Mouse (Mus musculus): Measurements from ENCODE around the gene Lima1.
A peak's percentile ranks its signal among the peaks of the same experiment; 100 is the strongest.
"Not testable (repeated sequence)": the region's sequence is repeated elsewhere in the genome, so short reads cannot be mapped to it uniquely, and the experiment has no call there.

Lima1 gene

DNA sequence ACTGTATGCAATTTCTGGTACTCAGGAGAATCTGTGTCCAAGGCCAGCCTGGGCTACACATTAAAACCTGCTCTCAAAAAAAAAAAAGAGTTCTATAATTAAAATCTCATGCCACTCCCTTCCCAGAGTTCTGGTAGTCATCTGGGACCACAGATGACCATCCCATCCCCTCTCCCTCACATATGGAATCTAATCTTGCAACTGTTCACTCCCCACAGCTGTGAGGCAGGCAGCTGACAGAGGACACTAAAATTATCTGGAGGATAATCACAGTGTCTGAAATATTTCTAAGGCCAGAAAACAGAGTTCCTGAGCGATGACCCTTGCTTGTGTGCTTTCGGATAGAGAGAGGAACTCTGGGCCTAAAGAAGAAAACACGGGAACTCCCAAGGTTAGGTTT lies 40.6 kb downstream of the Lima1 start:
- no peak for DNase-seq

DNA sequence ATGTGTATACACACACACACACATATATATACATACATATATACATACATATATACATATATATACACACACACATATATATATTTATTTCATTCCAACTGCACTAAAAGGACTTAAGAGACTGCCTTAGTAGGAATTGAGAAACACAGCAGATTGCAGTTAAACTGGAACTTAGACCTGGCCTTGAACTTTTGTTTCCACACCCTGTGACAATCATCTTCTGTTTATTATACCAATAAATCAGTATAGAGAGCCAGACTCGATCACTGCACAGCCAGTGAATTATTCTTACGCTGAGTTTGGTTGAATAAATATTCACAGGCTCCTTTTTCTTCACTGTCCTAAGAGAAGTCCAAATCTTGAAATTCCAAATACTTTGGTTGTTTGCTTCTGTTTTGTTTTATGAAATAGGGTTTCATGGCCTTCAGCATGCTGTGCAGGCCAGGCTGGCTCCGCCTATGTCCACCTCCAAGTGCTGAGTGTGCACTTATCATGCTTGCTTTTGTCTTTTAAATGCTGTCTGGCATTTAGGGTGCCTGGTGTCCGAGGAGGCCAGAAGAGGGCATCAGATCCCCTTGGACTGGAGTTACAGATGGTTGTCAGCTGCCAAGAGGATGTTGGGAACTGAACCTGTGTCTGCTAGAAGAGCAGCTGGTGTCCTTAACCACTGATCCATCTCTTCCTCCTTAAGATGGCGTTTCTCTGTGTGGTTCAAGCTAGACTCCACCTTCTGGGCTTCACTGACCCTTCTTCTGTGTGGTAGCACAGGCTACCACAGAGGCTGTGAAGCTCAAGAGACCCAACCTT lies 41.4 kb downstream of the Lima1 start:
- no peak for DNase-seq

DNA sequence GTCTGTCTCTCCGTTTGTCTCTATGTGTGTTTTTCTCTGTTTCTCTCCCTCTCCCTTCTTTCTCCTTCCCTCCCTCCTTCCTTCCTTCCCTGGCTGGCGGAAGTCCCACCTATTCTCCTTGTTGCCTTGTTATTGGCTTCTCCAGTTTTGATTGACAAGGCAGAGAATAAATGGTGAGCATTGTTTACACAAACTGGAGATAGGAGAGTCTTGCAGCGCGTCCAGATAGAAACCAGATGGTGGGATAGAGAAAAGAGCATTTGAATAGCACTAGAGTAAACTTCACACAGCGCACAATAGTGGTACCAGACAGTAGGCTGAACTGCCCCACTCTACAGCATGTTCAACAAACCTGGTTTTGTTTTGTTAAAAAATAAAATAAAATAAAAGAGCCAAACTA lies 43.7 kb downstream of the Lima1 start:
- DNase-seq = no peak

DNA sequence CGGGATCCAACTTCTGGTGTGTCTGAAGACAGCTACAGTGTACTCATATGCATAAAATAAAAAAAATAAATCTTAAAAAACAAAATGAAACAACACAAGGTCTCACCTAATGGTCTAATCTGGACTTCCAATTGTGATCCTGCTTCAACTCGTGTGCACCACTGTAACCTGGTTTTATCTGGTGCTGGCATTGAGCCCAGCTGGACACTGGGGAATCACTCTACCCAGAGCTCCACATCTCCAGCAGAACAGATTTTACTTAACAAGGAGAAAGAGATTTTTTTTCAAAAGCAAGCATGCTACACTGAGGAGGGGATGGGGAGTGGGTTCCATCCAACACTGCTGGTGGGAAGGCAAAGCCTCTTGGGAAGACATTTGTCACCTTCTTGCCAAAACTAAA lies 47.2 kb downstream of the Lima1 start:
- no peak for DNase-seq

DNA sequence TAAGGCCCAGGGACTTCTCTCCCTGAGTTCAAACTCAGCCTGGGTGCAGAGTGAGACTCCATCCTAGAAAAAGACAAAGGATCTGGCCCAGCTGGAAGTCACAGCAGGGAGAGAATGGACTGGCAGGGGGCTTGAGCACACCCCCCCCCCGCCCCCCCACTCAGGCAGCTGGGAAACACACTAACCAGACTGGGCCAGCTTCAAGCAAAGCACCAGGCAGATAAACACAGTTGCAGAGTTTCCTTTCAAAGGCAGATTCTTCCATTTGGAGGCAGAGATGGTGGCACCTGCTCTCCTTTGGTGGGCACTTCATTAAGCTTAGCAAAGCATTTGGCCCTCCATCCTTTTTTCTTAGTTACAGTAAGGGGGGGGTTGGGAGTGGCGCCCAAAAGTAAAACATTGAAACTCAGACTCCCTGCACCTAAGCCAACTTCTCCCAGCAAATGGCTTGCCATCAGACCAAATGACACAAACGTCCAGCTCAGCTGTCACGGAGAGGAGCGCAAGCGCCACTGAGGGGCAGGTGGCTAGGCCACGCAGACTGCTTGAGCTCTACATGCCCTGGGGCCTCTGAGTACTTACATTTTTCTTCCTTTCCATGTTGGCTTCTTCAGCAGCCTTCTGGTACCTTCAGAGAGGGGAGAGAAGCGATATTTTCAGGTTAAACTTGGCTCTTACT lies 48.9 kb downstream of the Lima1 start:
- DNase-seq = no peak

DNA sequence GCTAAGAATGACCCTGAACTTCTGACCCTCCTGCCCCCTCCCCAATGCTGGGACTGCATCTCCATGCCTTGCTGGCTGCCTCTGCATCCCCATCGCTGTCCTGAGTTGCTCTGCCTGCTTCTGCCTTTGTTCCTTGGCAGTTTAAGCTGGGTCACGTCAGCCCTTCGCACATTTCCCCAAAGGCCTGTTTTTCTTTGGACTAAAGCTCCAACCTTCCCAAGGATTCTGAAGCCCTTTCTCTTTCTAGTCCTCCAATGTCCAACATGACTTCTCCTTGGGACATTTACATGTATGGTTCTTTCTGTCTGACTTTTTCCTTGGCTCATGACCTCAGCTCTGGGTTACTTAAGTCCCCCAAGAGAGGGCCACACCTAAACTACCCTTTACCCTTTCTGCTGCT lies 50.0 kb downstream of the Lima1 start:
- DNase-seq = no peak

DNA sequence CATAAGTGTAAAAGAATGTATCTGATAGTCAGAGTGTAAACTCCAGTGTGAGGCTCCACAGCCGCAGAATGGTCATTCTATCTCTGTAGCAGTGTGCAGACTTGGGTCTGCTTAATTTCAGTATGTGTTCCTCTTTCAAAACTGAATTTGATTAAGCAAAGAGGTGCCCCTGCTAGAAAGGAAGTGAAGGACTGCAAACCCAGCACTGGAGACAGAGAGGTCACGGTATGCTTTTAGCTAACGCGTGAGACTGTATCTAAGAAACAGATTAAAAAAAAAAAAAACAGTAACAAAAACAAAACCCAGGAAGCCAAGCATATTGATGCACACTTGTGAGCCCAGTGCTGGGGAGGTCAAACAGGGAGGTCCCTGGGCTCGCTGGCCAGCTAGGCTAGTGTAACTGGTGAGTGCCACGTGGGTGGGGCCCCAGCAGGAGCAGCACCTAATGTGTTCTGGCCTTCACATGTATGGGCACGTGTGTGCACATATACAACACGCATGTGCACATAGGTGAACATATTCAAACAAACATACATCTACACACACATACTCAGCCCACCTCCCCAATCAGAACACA lies 51.8 kb downstream of the Lima1 start:
- DNase-seq = no peak

DNA sequence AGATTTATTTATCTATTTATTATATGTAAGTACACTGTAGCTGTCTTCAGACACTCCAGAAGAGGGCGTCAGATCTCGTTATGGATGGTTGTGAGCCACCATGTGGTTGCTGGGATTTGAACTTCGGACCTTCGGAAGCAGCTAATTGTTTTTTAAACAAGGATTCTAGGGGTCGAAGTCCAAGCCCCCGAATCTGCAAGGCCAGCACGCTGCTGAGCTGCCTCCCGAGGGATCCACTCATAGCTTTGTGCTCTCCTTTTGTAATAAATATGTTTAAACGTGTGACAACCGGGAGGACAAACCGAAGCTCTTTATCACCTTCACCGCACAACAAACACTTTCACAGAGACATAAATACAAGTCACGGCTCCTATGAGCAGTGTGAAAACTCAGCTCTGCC lies 52.8 kb downstream of the Lima1 start:
- DNase-seq = not testable (repeated sequence)

DNA sequence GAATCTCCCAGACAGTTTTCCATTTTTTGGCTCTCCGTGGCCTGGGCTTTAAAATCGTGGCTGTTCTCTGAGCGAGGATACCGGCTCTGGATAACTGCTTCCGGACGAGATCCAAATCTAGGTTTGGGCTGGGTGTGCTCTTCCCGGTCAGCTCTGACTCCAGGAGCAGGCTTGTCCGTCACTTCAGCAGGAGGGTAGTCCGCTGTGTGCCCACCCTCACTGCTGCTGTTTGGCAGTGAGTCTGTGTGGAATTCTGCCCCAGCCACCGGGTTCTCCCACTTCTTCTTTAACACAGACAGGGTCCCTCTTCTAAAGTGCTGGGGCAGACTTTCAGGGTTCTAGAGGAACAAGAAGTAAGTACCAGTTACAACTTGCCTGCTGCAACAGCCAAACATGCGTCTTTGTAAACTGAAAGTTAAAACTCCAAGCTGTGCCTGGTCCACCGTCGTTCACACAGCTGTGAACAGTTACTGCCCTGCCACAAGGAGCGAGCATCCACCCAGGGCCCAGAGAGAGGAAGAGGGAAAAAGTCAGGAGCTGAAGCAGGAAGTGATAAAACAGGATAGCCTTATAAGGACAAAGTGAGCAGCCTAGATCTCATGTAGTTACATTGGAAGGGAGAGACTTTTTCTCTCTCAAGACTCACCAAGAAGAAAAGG lies 55.5 kb downstream of the Lima1 start:
- DNase-seq = no peak

DNA sequence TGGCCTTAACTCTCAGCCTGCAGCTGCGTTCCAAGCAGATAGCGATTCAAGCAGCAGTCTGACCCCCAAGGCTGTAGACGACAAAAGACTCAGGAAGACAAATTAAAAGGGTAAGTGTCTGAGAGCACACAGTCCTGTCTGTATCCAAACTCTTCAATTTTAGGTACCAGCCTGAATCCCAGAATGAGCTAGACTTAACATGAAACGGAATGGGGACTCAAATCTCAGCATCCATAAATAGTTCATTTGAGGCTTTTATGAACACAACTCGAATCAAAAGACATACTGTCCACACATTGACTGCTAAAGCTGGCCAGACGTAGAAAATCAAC lies 56.2 kb downstream of the Lima1 start:
- no peak for DNase-seq

DNA sequence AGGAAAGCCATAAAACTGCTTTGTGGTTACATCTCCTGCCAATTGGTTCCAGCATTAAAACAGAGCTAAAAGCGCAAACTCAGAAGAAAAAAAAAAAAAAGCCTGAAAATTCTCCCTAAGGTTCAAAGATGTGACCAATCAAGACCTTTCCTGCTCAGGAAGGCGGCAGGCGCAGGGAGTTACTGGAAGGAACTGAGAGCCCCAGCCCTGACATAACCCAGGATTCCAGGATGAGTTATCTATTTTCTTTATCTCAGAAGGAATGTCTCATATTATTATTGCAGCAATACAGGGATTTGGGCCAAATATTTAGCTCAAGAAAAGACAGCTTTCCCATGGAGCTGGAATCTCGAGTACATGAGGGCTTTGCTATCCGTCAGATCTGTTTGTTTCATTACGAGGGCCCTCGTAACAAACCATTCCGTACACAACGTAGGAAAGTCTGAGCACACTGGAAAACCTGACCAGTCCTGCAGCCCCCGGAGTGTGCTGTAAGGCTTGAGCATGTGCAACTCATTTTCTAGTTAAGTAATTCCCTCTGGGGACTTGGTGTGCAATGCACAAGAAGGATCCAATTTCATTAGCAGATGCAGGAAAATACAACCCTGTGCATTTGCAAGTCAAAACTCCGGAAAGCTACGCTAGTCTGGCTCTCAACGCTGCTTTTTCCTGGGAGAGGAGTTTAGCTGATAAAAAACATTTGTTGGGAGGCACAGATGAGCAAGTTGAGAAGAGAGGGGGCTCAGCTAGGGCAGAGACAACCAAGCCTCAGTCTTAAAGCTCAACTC lies 56.7 kb downstream of the Lima1 start:
- no peak for DNase-seq

DNA sequence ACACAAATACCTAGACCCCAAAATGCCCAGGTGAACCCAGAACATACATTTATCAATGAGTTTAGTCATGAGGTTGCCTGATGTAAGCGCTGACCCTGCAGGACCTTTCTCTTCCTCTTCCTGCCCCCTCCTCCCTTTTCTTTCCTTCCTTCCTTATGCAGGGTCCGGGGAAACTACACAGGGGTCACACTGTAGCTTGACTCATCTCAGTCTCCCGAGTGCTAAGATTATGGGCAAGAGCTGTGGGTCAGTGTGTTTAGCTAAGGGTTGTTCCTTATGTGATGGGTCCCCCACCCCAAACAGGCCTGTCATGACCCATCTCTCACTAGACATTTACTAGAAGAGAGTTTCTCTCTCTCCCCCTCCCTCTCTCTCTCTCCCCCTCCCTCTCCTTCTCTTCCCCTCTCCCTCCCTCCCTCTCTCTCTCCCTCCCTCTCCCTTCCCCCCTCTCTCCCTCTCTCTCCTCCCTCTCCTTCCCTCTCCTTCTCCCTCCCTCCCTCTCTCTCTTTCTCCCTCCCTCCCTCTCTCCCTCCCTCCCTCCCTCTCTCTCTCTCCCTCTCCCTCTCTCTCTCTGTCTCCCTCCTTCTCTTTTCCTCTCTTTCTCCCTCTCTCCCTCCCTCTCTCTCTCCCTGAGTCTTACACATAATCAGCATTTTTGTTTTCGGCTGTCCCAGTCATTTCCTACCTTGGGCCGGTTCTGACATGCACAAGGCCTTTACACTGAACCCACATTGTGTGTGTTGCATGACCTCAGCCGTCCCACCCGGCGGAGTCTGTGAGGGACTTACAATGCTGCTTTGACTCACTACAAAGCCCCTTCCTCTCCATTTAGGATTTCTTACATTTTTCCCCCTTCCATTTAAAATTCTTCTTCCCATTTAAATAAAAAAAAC lies 57.7 kb downstream of the Lima1 start:
- DNase-seq = no peak

DNA sequence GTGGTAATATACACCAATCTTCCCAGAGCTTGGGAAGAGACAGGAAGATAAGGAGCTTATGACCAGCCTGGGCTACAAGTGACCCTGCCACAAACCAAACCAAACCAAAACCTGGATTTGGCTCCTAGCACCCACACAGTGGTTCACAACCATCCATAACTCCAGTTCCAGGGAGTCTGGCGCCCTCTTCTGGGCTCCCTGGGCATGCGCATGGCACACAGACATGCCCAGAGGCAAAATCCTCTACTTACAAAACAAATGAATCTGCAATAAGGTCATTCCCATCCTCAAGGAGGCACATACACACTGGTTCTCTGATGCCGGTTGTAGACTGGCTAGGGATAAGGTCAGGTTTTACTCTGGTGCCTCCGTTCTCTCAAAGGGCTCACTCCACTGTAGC lies 59.3 kb downstream of the Lima1 start:
- peak; percentile 21 for DNase-seq

DNA sequence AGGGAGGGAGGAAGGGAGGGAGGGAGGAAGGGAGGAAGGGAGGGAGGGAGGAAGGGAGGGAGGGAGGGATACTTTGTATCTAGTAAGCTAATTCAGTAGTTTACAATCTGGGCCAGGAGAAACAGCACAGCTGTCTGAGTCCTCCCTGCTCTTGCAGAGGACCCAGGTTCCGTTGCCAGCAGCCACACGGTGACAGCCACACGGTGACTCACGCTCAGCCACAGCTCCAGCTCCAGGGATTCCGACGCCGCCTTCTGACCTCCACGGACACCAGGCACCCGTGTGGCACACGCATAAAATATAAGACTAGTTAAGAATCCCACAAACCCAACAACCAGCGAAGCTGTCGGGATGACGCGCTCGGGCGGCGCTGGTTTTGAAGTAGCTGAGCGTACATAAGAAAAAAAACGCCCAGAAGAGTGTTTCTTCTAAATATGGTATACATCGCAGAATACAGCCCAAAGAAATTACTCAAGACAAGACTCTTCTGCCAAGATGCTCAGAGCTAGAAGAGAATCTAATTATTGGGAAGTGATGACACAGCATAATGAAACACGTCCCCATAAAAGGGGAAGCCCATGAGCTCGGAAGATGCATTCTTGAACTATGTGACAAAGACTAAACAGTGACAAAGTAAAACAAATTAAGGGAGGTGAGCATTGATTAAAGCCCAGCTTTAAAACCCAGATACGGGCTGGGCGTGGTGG lies 60.5 kb downstream of the Lima1 start:
- no peak for DNase-seq

DNA sequence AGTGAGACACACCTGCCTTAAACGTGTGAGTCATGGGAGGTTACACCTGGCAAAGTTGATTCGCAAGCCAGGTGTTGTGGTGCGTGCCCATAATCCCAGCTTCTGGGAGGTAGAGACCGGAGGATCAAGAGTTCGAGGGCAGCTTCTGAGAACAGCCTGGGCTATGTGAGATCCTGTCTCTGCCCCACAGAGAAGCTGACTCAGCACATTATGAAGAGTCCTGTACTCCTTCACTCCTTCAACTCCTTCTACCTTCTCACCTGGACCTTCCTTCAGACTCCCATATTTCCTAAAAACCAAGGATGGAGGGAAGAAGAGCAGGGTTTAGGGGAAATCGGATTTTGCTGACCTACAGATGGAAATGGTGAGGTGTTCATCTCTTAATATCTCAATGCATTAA lies 61.6 kb downstream of the Lima1 start:
- DNase-seq = no peak

DNA sequence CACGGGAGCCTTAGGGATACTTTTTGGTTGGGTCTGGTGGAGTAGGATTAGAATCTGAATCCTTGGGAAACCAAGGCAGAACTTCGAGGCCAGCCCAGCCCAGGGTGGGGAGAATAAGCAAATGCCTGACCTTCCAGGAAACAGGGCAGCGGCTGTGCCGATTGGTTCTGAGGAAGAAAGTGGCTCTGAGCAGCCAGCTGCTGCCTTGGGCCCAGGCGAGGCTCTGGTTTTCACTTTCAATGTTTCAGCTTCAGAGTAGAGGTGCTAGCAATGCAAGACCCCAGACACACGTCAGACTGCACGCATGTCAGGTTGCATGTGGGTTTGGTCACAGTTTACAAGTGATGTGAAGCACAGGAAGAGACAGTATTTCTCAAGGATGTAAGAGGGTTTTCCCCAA lies 63.2 kb downstream of the Lima1 start:
- DNase-seq = no peak

DNA sequence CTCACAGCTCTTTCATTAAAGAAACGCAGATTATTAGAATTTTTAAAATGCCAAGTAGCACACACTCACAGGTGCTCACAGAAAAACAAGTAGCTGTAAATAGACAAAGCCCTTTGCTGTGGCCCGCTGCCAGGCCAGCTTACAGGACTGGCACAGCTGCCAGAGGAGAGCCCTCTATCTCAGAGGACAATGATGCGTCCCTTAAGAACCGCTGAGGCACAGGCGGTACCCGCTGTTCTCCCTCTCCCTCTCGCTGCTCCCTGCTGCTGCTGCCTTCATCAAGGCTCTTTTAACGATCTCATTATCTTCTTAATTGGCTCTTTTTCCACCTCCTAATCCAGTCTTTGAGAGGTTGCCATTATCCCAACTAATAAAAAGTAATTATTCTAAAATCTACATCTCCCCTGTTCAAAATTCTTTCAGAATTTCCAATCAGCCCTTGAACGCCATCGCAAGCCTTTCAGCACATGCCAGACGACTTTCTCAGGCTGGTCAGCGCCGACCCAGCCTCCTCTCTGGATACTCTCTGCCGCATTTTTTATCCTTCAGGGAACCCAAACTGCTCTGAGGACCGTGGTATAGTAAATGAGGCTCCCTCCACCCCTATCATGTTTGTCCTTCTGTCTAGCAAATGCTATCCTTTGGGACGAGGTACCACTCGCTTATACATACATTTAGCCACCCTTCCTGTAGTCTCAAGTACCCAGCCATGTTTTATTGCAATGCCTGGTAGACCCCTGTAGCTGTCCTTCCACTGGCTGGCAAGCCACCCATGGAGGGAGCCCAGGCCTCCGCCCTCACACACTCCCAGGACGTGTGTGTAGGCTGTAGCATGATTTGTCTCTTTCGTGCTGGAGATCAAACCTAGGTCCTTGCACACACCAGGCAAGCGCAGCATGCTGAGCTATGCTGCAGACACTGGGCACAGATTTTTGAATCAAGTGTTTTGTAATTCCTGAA lies 67.2 kb downstream of the Lima1 start:
- no peak for DNase-seq

DNA sequence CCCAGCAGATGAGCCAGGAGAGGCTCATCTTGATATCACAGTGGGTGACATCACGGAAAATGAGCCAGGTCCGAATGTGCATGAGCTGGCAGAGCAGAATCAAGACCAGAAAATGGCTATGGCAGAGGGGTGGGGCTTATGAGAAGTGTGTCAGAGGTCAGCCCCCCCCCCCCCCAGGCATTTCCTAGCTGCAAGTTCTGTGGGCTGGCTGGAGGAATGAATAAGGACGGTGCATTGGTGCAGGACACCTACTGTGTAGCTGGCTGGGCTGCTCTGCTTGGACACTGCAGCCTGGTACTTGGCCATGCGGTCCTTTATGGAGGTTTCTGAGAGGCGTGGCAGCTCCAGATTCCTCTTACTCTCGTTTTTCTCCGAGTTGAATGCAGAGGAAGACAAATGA lies 69.1 kb downstream of the Lima1 start:
- no peak for DNase-seq

DNA sequence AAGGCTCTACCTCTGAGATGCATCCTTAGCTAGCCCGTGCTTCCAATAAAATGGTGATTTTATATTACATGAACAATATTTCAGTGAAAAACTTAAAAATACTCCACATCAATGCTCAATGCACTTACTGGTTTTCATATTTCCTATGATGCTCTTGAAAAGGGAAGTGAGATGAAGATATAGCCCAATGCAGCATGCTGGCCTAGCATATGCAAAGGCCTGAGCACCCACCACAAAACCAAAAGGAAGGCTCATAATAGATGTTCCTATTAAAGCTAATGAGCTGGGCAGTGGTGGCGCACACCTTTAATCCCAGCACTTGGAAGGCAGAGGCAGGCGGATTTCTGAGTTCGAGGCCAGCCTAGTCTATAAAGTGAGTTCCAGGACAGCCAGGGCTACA lies 69.6 kb downstream of the Lima1 start:
- DNase-seq = no peak

DNA sequence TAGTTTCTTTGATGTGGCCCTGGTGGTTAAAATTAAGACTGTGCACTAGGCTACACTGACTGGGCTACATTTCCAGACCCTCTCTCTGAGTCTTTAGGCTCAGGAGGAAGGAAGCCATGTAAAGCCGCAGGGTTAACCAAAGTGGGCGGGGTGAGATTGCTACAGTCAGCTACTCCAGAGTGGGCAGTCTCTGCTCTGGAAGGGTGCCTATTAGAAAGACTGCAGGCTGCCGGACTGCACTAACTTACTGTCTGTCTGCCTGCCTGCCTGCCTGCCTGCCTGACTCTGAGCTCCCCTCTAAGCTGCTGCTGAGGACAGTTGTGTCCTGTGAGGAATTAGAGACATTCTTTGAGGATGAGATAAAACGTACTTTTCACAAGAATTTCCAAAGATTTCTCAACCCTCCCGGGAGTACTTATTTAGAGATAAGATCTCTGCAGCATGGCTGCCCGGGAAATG lies 72.0 kb downstream of the Lima1 start:
- peak; percentile 21 for DNase-seq

All from thymus, postnatal 4 days (tissue).